Mouse (Mus musculus) liver, postnatal 0 days (tissue): ENCODE results near the gene Mybpc3. TPM values are rescaled to one million over a fixed set of nuclear protein-coding genes. Genes with fewer than 3 reads are reported as not detected.

Experiments used
- ATAC-seq: fragments of 200-750 bp; cut with Nextera tagmentation; 2 replicates; pipeline ENCODE4 v1.8.0; 2017; ENCODE audit warnings: mild to moderate bottlenecking, moderate library complexity
- DNase-seq: peaks from one replicate; pipeline ENCODE4 v3.0.0-alpha.2; 2016
- H3K27ac ChIP-seq: fragments of 300-500 bp; sonication (generic); 2 replicates; pipeline ENCODE4 v1.5.1; 2014; ENCODE audit warnings: antibody characterized with exemption, moderate library complexity, mild to moderate bottlenecking, low read depth
- H3K27me3 ChIP-seq: fragments of 300-500 bp; sonication (generic); 2 replicates; pipeline ENCODE4 v1.6.1; 2014; ENCODE audit warnings: low read length, control low read depth, mixed read lengths; ENCODE audit not compliant: insufficient read depth
- H3K36me3 ChIP-seq: fragments of 300-500 bp; sonication (generic); replicated peaks from 2 replicates; pipeline ENCODE4 v1.6.1; 2014; ENCODE audit warnings: mild to moderate bottlenecking, control low read depth, low read length, moderate library complexity, mixed read lengths; ENCODE audit not compliant: insufficient read depth
- H3K4me1 ChIP-seq: fragments of 300-500 bp; sonication (generic); 2 replicates; pipeline ENCODE4 v1.6.1; 2014; ENCODE audit warnings: antibody characterized with exemption, mild to moderate bottlenecking, control low read depth; ENCODE audit not compliant: insufficient read depth
- H3K4me2 ChIP-seq: fragments of 300-500 bp; sonication (generic); 2 replicates; pipeline ENCODE4 v1.6.1; 2014; ENCODE audit warnings: low read depth, mild to moderate bottlenecking, low read length, moderate library complexity, mixed read lengths
- H3K4me3 ChIP-seq: fragments of 300-500 bp; sonication (generic); 2 replicates; pipeline ENCODE4 v1.5.1; 2014; ENCODE audit warnings: low read depth, low read length
- H3K9ac ChIP-seq: fragments of 300-500 bp; sonication (generic); replicated peaks from 2 replicates; pipeline ENCODE4 v1.6.1; 2014; ENCODE audit warnings: mild to moderate bottlenecking, moderate library complexity
- H3K9me3 ChIP-seq: fragments of 300-500 bp; sonication (generic); 2 replicates; pipeline ENCODE4 v1.6.1; 2016; ENCODE audit warnings: mild to moderate bottlenecking, control low read depth, low read length, mixed read lengths
- CTCF ChIP-seq: sonication (generic); IDR thresholded peaks from 2 replicates; pipeline ENCODE4 v1.5.1; 2016; ENCODE audit warnings: antibody characterized with exemption, low read depth
- EP300 ChIP-seq: IDR thresholded peaks from 2 replicates; pipeline ENCODE4 v1.6.1; 2016; ENCODE audit warnings: antibody characterized with exemption, low read depth, mild to moderate bottlenecking
- WGBS: fragments of 180-500 bp; shearing (Covaris S2); extraction: QIAGEN DNeasy Blood & Tissue Kit; methylation state at CpG from one replicate; pipeline ENCODE4 v1.1.7; 2014; ENCODE audit not compliant: insufficient replicate concordance; 5-methylcytosine and 5-hydroxymethylcytosine counted together
- polyA plus RNA-seq: library from polyadenylated mRNA; unstranded; fragments of >200 nt; fragmentation: Nextera tagmentation; extraction: Ambion mirVana; gene quantifications from 2 replicates; pipeline ENCODE4 v1.2.1, GENCODE M21; 2015

Gene Mybpc3
- polyA plus RNA-seq, 1 experiment from 2014 or later: 0.04 TPM

DNA sequence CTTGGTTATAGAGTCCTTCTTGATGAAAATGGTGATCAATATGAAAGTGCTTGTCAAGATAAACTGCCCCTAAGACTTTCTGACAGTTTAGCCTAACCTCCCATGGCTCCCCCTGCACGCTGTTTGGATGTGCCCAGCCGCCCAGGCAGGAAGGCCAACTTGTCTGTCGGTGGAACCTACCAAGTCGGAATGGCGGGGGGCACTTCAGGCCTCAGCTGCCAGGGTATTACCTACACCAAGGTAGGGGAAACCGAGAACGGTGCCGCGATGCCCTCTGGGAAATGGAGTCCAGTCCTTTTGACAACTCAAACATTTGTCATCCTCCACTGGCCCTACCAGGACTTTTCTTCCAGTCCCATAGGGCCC is 65.2 kb downstream of the Mybpc3 start:
- Histone ChIP-seq H3K36me3 (0 out of 2 replicates have a peak, but pooled peaks cover 7% of the 10 kb centered on the region), H3K4me3 (peak overlapping the region; percentile 71), H3K27ac (peak overlapping the region; percentile 86), H3K4me2 (peak overlapping the region; percentile 99), H3K27me3 (no peaks in the 10 kb centered on the region), H3K9me3 (no peaks in the 10 kb centered on the region), H3K4me1 (peaks cover 13% of the 10 kb centered on the region), H3K9ac (peak overlapping the region; percentile 73)
- DNase-seq (peak; percentile 97), ATAC-seq (peak; percentile 98)
- 0 out of 2 replicates have a peak, but pooled peaks have one; percentile 3 for TF ChIP-seq CTCF
- TF ChIP-seq EP300: no peak; the same call in 1 of the 2 replicates
- 0% methylated on average over 9 of the region's 9 CpGs for WGBS

DNA sequence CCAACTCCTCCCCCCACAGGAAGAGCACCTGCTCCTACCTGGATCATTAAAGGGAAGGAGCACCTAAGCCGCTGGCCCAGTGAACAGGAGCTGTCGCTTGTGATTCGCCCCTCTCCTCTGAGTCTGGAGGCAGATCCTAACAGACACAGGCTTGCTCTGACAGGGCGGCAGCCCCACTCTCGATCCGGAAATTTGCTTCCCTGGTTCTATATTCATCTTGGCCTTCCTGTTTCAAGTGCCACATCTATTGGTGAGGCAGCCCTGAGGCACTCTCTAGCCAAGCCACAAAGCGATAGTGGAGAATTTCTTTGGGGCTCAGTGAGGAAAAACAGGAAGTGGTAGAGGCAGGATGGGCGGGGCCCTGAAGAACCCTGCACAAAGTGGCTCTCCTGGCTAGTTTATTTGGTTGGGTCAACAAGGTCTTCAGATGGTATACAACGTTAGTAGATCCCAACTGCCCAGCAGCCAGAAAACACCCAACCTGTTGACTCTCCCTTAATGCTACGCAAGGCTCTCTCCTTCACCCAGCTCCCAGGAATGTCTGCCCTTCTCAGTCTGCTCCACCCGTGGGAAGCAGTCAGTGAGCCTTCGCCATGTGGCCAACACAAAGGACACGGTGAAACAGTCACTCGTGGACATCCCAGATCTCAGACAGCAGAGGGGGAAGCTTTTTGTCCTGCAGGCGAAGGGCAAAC is 65.9 kb downstream of the Mybpc3 start, which contains the start of gene Madd:
Madd (minus strand) TSS at position 127 of the 695 bp plus-strand sequence.
- ATAC-seq (peak; percentile 26), DNase-seq (peak; percentile 71)
- 35% methylated on average over 15 of the region's 15 CpGs for WGBS
- Histone ChIP-seq H3K4me1 (peaks cover 13% of the 10 kb centered on the region), H3K4me3 (peak within 1 kb of the TSS; percentile 71), H3K4me2 (peak within 1 kb of the TSS; percentile 99), H3K9me3 (no peaks in the 10 kb centered on the region), H3K27me3 (no peaks in the 10 kb centered on the region), H3K9ac (peak within 1 kb of the TSS; percentile 73), H3K27ac (peak within 1 kb of the TSS; percentile 86), H3K36me3 (0 out of 2 replicates have a peak, but pooled peaks cover 4% of the 10 kb centered on the region)
- TF ChIP-seq CTCF (no peak), EP300 (no peak)

Other genes with a start within 250 kb of the Mybpc3 start
- gene C1qtnf4, start 232.3 kb upstream of the Mybpc3 start, polyA plus RNA-seq: 2.9 and 3.1 TPM in 2 replicates
- gene Kbtbd4, start 213.4 kb upstream of the Mybpc3 start, polyA plus RNA-seq: 8.7 and 9.8 TPM in 2 replicates
- gene Ndufs3, start 213.3 kb upstream of the Mybpc3 start, polyA plus RNA-seq: 196 and 199 TPM in 2 replicates
- gene Celf1, start 177.8 kb upstream of the Mybpc3 start, polyA plus RNA-seq: 26.0 and 29.4 TPM in 2 replicates
- 1.6 and 1.8 TPM in 2 replicates for gene Rapsn, start 82.5 kb upstream of the Mybpc3 start, polyA plus RNA-seq
- 109 and 112 TPM in 2 replicates for gene Psmc3, start 64.1 kb upstream of the Mybpc3 start, polyA plus RNA-seq
- 7.2 TPM in 2 replicates for gene Slc39a13, start 47.7 kb upstream of the Mybpc3 start, polyA plus RNA-seq
- 31.7 and 35.5 TPM in 2 replicates for gene Spi1, start 35.8 kb upstream of the Mybpc3 start, polyA plus RNA-seq
- gene Madd, start 65.7 kb downstream of the Mybpc3 start, polyA plus RNA-seq: 2.9 and 3.6 TPM in 2 replicates
- 30.0 and 31.0 TPM in 2 replicates for gene Nr1h3, start 84.7 kb downstream of the Mybpc3 start, polyA plus RNA-seq
- 13.0 and 14.1 TPM in 2 replicates for gene Acp2, start 84.7 kb downstream of the Mybpc3 start, polyA plus RNA-seq
- 4.0 and 4.2 TPM in 2 replicates for gene Ddb2, start 118.8 kb downstream of the Mybpc3 start, polyA plus RNA-seq
- 27.8 and 28.5 TPM in 2 replicates for gene Pacsin3, start 137.8 kb downstream of the Mybpc3 start, polyA plus RNA-seq
- gene Arfgap2, start 146.8 kb downstream of the Mybpc3 start, polyA plus RNA-seq: 64.2 and 65.1 TPM in 2 replicates